Mouse (Mus musculus) lung, postnatal 14 days (tissue): ENCODE data around the gene Gigyf1.

Experiments
- DNase-seq: peaks from one replicate; pipeline ENCODE4 v3.0.0; 2021

Gene Gigyf1

DNA sequence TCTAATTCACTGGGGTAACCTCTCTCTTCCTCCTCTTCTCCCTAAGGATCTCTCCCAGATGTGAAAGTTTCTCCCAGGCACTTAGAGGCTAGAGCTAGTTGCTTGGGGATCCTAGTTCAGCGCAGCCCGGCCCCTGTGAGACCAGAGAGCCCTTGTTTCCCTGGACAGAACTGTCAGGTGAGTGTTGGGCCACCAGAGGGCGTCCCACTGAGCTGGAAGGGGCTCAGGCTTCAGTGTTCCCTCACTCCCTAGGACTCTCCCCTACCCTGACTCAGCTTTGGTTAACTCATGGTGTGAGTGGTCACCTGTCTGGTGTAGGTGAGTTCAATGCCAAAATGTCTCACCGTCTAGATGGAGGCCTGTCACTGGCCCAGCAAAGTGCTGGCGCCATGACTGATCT is at the start of gene Gigyf1:
Gene Gigyf1 (plus strand): TSS at position 113 of the 400 bp plus-strand sequence.
- peak; percentile 49 for DNase-seq

GRCm38 (mm10) chr5:137472252-137472904 is 46.0 kb upstream of the Gigyf1 start:
- no peak for DNase-seq

DNA sequence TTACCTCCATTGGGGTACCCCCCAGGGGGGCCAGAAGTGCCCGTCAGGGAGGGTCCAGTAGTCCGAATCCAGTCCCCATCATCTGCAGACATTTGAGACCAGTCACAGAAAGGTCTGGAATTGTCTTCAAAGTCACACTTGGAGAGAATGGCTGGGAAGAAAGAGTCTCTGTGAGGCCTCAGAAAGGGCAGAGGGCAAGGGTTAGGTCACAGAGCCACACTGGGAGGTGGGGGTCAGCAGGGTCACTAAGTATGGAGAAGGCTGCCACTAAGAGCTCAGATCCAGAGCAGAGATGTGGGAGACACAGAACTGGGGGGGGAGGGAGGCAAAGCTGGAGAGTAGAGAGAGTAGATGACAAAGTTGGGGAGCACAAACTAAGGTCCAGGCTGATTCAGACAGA is 44.0 kb upstream of the Gigyf1 start:
- DNase-seq = no peak

GRCm38 (mm10) chr5:137476964-137477363 is 41.4 kb upstream of the Gigyf1 start, which contains the start of gene Zan:
Zan (minus strand) TSS chr5:137477064.
- DNase-seq = no peak

DNA sequence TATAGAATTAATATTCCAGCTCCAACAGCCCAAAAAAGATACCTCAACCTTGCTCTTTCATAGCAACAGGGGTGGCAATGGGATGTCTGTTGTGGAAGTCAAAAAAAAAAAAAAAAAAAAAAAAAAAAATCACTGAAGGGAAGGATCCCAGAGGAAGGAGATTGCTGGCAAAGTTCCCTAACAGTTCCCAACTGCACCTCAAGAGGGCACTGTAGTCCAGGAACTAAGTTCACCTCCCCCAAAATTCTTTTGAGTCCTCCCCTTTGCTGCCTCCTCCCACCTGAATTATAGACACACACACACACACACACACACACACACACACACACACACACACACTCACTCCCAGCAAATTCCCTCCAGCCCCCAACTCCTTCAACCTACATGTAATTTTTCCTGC is 37.2 kb upstream of the Gigyf1 start:
- peak; percentile 90 for DNase-seq

- DNase-seq = no peak
Observed at GRCm38 (mm10) chr5:137481897-137482296, 36.5 kb upstream of the Gigyf1 start.

GRCm38 (mm10) chr5:137485071-137485850 is 33.1 kb upstream of the Gigyf1 start:
- DNase-seq = no peak

DNA sequence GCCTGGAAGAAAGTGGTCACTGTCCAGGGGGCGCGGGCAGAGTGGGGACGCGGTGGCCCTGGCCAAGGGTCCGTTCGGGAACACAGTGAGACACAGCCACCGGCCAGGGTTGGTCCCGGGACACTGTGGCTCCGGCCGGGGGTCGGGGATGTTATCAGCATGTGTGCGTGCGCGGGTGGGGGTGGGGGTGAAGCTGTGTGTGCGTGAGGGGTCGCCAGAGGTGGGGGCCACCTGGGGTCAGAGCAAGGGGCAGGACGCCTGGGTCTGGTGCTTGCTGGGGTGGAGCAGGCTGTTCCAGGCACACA is 32.5 kb upstream of the Gigyf1 start:
- DNase-seq = no peak

- DNase-seq = no peak
Observed at GRCm38 (mm10) chr5:137487616-137488015, 30.7 kb upstream of the Gigyf1 start.

DNA sequence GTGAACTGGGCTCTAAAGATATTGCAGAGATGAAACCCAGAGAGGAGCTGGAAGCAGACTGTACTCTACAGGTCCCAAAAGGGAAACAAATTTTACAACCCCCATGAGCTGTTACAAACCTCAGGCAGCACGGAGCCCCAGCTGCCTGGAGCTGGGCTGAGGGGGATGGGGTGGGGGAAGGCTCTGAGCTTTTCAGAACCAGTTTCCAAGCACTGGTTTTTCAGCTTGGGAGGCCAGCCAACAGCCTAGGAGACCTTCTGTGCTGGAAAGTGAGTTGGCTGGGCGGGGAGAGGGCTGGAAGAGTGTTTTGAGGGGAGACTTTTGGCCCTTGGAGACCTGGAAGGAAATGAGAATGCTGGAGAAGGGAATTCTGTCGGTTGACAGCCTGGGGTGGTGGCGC is 26.8 kb upstream of the Gigyf1 start:
- DNase-seq = peak; percentile 45

DNA sequence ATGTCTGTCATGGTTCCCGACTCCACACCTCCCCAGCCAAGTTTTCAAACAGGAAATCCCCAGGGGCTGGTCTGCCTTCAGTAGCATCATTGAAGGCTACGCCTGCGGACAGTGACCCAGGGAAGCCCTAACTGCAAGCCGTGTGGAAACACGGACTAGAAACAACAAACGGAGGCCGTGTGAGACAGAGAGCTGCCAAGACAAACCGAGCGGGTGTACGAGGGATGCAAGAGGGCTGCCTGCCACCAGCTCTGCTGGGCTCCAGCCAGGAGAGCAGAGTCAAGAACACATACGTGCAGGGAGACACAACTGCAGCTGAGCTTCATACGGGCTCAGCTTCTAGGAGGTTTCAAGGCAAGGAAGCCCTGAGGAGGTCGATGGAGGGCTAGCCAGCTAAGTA is 24.5 kb upstream of the Gigyf1 start:
- peak; percentile 29 for DNase-seq

- DNase-seq = no peak
Observed at GRCm38 (mm10) chr5:137500186-137500585, 18.2 kb upstream of the Gigyf1 start.

- peak; percentile 100 for DNase-seq
Observed at GRCm38 (mm10) chr5:137501709-137502666, 16.4 kb upstream of the Gigyf1 start, which contains the start of gene Pop7. Pop7 (minus strand) TSS chr5:137502518.

DNA sequence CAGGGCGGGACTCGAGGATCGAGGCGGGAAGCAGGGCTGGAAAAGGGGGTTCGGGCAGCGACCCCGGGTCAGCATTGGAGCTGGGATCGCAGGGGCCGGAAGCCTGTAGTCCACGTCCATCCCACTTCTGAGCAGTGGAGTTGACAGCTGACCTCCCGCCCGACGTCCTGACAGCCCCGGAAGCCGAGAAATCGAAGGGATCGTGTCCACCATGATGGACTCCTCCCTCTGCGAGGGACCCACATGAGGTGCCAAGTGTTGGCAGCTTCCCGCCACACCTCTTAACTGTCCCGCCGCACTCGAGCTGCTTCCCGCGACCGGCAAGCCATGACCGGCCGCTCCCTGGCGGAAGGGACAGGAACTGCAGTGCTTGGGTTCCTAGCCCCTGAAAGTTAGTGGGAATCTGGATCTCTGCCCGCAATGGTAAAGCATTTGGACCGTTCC is 15.7 kb upstream of the Gigyf1 start:
- DNase-seq = peak; percentile 89

DNA sequence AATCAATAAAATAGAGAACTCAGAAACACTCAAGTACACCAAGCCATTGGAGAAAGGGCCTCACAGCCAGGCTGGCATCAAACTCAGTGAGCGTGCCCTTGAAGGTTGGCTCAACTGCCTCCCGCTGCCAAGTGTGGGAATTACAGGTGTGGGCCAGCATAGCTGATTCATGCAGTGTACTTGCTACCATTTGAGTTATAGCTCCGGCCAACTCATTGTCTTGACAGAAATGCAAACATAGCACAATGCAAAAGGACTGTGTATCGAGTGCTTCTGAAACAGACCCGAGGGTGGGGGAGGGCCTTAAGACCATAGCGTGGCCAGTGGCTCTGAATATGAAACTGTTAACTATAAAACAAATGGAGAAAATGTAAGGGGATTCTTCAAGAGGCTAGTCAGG is 14.3 kb upstream of the Gigyf1 start:
- DNase-seq = no peak

DNA sequence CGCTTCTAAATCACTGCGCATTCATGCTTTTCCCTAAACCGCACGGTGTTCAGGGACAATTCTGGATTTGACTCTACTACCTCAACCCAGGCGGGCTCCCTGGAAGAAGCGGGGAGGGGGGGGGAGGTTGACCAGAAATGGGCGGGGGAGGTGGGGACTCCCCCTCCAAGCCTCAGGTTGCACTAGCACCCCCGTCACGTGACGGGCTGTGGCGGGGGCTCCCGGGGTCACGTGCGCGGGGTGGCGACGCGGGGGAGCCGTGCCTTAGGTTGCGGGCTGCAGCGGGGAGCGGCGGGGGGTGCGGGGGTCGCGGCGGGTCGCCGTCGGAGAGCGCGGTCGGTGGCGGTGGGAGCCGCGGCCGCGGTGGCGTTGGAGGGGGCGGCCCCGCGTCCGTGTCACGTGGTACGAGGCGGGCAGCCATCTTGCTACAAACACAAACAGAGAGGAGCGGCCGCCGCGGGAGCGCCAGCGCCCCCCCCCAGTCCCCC is 8.3 kb upstream of the Gigyf1 start:
- peak; percentile 78 for DNase-seq

- DNase-seq = no peak
Observed at GRCm38 (mm10) chr5:137510573-137511390, 7.6 kb upstream of the Gigyf1 start.

GRCm38 (mm10) chr5:137511706-137512105 is 6.6 kb upstream of the Gigyf1 start:
- no peak for DNase-seq

DNA sequence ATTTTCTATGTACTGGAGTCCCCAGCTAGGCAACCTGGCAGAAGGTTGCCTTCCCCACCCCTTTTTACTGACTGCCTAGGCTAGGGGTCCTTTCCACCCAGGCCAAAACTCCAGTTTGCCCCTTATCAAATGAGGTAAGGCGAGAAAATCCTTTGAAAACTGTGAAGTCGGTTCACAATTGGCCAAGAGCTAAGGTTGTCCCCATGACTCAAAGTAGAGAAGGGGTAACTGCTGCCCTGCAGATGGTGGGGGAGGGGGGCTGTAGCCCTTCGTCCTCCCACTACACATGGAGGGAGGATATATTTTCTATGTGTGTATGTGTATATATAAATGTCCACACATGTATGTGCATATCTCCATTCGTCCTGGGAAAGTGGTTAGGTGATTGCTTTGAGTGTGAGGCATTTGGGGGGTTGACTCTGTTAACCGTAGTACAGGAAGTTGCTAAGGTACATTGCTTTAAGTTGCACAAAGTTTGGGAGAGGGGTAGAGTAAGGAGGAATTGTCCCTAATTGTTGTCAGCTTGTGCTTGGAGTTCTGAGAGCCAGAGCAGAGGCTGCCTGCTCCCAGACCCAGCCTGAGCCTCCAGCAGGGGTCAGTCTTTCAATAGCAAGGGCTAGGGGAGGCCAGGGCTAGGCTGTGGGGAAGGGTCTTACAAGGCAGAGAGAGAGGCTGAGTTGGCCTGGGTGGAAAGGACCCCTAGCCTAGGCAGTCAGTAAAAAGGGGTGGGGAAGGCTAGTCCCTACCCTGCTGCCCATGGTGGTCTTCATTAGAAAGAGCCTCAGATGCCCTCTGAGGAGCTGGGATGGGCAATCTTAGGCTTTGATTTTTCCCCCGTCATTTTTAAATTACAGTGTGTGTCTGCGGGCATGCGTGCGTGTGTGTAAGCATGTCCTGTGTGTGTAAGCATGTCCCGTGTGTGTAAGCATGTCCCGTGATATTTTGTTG is 5.2 kb upstream of the Gigyf1 start:
- DNase-seq = peak; percentile 56

DNA sequence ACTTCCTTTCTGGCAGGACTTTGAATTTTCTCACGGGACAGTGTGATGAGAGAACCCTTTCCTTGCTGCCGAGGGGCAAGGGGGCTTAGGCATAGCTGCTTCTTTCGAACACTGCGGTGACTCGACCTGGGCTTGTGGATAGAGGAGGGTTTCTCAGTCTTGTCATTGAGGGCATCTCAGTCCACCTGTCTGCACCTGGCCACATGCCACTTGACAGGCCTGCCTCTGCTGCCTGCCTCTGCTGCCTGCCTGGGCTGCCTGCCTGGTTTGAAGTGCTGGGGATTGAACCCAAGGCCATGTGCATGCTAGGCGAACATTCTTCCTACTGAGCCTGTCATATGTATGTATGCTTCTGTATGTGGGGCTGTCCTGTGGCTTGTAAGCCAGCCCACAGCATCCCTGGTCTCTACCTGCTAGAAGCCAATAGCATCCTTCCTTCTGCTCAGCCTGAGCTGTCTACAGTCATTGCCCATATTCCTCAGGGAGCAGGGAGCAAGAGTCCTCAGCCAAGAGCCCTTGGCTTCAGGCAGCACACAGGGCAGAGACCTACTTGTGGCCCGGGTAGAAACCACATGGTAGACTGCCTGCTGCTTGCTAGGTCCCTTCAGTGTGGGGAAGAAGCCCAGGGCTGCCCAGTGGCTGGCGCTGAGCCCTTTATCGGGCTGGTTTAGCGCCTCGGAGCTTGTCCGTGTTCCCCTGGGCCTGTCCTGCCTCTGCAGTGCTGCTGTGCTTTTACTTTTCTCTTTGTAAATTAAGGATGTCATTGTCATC is 4.2 kb upstream of the Gigyf1 start:
- no peak for DNase-seq
